Mouse (Mus musculus): ENCODE data around the gene Zfp64. TPM values are rescaled to one million over a fixed set of nuclear protein-coding genes. Genes with fewer than 3 reads are reported as not detected.

Gene Zfp64
- total RNA-seq, 2 experiments from 2014 or later, result 11.7 to 12.1 TPM

DNA sequence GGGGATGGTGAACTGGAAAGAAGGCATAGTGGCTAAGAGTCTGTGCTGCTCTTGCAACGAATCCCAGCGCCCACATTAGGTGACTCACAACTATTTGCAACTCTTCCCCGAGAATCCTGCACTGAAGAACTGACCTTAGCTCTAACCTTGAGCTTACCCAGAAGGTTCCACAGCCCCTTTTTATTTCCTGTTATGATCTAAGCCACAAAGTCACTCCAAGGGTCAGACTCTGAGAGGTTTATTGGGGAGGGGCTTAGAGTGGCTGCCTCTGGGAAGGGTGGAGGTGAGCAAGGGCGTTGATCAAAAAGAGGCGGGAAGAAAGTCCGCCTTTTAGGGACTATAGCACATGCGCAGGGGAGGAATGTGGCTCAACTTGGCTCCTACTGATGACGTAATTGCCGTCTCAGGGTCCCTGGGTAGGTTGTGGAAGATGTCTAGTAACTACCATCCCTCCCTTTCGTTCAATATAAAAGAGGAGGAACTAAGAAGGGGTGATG lies 511 bp upstream of the Zfp64 start:
- DNase-seq, result peak in 1 of 2 experiments; percentile 15
- intact Hi-C loops (cut with DNase I), result no loop called here

DNA sequence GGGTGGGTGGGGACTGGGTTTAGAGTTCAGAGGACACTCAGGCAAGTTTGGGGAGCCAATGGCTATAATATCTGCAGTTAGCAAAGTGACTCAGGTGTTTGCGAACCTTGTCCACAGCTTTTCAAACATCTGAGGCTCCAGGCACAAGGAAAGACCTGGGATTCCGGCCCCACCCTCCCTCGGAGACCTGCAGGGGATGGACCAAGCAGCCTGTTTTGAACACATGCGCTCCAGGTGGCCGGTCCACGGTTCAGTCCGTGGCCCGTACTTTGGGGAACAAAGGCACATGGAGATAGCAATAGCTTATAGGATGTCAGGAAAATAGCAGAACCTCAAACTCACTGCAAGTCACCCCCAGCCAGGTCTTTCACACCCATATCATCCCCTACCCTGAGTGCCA lies 1.0 kb downstream of the Zfp64 start:
- intact Hi-C loops (cut with DNase I), result no loop called here
- no peak for DNase-seq

DNA sequence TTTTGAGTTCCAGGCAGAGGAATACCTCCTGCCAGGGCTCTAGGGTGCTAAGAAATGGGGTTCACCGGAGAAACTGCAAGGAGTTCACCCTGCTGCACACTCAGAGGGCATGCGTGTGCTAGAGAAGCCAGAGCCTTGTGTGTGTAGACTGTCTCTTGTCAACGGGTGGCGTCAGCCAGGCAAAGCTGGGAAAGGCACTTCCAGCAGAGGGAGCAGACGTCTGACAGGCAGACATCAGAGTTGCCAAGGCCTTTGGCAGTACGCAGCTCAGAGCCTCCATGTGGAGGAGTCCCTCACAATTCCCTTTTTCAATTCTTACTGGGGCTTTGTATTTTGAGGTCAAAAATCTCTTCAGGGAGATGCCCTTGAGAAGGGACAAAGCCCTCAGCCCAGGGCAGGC lies 6.9 kb downstream of the Zfp64 start:
- intact Hi-C loops (cut with DNase I), result no loop called here
- no peak for DNase-seq

DNA sequence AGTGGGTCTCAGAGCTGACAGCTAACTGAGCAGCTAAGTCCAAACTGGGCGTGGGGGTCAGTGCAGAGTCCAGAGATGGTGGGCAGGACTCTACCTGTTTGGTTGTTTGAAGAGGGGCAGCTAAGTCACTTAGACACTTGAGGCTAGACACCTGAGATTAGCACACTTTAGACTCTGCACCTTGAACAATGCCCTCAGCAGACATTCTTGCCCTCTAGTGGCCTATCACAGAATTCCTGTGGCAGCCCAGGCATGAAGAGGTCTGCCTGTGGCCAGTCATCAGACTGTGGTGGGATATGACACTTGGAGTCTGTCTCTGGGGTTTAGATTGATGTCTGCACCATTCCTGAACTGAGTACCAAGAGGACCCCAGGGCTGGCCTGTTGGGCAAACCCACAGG lies 7.7 kb downstream of the Zfp64 start:
- intact Hi-C loops (cut with DNase I), result no loop called here
- no peak for DNase-seq

DNA sequence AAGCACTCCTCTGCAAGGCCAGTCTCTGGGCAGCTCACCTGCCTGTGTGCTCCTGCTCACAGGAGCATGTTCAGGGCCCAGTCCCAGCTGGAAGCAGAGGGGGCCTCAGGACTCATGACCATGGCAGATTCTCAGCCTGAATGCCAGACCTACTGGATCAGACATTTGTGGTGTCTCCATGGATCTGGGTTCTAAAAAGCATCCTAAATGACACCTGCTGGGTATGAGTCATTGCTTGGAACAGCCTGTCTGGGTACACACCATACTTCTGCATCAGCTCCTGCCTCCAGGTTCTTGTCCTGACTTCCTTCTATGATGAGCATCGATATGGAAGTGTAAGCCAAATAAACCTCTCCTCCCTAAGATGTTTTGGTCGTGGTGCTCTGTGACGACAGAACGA lies 11.4 kb downstream of the Zfp64 start:
- no peak for DNase-seq
- intact Hi-C loops (cut with DNase I), result no loop called here

DNA sequence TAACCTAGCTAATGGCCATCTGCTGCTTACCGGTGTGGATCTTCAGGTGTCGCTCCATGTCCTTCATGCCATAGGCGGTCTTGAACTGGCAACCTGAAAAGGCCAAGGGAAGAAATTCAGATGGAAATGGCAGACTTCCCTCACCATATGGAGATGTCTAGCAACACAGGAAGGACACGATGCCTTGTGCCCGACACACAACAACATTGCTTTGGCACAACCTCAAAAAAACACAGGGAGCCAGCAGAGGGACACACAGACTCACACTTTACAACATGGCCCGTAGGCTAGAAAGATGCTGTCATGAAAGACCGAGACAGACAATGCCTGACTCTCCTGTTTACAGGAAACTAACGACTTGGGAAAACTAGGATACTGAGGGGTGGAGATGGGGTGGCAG lies 15.4 kb downstream of the Zfp64 start:
- intact Hi-C loops (cut with DNase I), result no loop called here
- no peak for DNase-seq

DNA sequence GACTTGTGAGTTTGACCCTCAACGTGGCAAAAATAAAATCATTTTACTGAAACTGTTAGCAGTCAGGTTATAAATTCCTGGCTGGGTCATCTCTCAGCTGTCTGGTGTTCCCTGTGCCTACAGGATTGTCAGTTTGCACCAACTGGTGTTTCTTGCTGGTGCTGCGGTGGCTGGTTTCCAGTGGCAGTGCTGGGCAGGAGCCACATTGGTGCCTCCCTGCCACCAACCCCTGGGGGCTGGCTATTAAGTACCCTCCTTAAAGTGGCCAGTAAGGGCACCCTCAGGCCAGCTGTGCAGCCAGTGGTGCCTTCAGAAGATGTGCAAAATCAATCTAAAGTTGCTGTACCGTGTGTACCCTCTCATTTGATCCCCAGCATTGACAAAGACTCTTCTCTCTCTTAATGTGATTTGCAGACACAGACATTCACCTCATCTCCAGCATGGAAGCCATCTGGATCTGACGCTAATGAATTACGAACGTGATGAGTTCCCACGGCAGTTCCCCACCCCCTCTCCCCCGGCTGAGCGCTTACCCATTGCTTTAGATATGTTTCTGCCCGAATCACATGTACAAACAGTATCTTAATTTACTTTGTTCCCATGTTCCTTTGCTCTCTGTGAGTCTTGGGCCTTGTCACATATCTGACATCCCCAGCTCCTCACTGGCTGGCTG lies 16.0 kb downstream of the Zfp64 start:
- intact Hi-C loops (cut with DNase I), result no loop called here
- no peak for DNase-seq

DNA sequence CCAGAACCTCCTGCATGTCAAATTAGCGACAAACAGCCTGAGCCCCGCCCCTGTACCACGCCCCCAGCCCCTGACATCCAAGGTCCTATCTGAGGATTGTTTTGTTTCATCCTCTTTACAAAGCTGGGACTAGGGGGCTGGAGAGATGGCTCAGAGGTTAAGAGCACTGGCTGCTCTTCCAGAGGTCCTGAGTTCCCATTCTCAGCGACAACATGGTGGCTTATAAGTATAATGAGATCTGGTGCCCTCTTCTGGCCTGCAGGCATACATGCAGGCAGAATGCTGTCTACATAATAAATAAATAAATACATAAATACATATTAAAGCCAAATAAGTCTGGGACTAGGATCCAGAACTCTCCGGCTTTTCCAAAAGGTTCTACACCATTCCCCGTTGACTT lies 18.5 kb downstream of the Zfp64 start:
- no peak for DNase-seq
- intact Hi-C loops (cut with DNase I), result no loop called here

DNA sequence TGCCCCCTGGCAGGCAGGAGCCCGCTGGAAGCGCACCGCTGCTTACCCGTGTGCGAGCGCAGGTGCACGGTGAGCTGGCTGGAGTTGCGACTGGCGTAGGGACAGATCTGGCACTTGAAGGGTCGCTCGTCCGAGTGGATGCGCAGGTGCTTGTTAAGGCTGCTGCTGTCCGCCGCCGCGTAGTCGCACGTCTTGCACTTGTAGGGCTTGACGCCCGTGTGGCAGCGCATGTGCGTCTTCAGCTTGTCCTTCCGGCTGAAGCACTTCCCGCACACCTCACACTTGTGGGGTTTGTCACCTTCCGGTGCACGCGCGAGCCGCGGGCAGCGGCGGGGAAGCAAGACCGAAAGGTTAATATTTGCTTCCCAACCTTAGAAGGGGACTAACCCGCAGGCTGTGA lies 20.2 kb downstream of the Zfp64 start:
- DNase-seq, result no peak
- intact Hi-C loops (cut with DNase I), result no loop called here

DNA sequence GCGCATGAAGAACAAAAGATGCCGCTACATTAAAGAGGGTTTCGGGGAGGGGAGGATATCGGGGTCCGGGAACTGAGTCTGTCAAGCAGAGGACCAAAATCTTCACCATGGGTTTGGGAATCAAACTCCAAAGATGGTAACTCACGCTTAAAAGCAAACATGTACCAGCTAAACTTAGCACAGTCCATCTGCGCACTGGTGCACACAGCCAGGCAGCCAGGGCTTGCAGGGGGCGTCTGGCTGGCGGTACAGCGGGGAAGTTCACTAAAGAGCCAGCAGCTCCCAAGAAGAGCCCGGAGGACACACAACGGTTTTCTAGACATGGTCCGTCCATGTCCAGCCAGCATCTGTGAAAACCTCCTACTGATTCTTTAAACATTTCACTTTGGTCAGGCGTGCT lies 23.7 kb downstream of the Zfp64 start:
- intact Hi-C loops (cut with DNase I), result no loop called here
- no peak for DNase-seq

DNA sequence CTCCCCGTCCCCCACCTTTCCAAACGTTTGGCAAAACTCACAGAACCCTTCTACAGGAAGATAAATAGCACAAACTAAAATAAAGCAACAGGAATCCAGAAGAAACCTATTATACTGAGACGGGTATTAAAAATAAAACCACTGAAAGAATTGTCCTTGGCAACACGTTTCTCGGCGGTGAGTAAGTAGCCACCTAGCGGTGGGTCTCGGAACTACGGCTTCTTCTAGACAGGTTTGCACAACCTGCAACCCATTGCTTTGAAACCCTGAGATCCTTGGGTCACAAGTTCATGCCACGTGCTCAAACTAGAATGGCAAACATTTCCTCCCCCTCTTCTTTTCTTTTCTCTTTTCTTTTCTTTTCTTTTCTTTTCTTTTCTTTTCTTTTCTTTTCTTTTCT lies 25.7 kb downstream of the Zfp64 start:
- intact Hi-C loops (cut with DNase I), result no loop called here
- DNase-seq, result peak; percentile 57 to 73

DNA sequence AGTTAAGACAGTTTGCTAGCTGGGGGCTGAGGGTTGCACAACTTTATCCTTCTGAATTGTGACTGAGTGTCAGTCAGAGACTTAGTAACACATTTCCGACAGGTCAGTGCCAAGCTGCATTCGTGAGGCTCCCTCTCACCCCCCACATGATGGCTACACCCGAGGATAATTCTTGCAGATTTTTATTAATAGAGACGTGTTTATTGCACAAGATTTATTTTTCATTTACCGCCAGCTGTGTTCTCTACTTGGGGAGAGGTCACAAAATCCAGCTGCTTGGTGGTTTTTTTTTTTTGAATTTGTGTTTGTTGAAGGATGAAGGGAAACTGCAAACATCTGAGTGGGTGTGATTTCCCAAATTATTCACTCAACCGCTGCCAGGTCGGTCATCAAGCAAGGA lies 28.0 kb downstream of the Zfp64 start:
- no peak for DNase-seq
- intact Hi-C loops (cut with DNase I), result no loop called here

DNA sequence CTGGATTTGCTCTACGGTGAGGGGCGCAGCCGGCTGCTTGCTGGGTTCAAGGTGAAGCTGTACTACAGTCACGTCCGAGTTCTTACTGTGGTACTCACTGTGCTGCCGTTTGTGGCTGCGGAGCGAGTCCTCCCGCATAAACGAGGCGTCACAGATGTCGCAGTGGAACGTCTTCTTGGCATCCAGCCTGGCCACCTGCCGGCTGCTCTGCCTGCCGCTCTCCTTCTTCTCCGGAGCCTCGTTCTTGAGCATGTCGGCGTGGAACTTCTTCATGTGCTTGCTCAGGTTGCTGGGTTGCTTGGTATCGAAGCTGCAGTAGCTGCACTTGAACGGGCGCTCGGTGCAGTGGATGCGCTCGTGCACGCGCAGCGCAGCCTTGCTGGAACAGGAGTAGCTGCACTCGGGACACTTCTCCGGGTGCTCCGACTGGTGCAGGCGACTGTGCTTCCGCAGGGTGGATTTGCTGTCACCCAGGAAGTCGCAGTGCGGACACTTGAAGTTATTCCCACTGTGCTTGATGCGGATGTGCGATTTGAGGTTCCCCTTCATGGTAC lies 29.1 kb downstream of the Zfp64 start:
- intact Hi-C loops (cut with DNase I), result no loop called here
- no peak for DNase-seq

DNA sequence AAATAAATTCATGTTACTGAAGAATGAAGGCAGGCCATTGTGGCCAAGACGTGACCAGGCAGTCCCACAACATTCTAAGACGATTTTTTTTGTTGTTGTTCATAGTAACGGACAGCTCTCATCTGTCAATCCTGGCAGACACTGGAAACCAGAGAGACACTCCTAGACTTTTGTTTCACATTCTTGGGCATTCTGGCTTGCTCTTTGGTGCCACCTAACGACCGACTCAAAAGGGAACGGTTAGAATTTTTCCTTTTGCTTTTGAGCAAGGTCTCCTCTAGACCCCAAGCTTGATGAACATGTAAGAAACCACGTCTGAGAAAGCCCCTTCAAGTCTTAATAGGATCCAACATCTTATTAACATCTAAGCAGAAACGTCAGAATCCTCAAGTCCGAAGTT lies 31.7 kb downstream of the Zfp64 start:
- intact Hi-C loops (cut with DNase I), result no loop called here
- peak; percentile 58 to 72 for DNase-seq

DNA sequence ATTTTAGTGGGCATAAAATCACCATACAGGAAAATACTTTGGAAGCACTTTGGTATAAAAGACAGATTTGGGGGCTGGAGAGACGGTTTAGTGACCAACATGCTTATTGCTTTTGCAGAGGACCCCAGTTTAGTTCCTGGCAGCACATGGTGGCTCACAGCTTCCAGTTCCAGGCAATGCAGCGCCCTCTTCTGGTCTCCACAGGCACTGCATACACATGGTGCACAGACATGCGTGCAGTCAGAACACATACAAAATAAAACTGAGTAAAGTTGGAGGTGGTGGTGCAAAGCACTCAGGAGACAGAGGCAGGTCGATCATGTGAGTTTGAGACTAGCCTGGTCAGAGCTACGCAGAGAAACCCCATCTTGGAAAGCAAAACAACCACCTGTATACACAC lies 32.9 kb downstream of the Zfp64 start:
- DNase-seq, result no peak
- intact Hi-C loops (cut with DNase I), result no loop called here

DNA sequence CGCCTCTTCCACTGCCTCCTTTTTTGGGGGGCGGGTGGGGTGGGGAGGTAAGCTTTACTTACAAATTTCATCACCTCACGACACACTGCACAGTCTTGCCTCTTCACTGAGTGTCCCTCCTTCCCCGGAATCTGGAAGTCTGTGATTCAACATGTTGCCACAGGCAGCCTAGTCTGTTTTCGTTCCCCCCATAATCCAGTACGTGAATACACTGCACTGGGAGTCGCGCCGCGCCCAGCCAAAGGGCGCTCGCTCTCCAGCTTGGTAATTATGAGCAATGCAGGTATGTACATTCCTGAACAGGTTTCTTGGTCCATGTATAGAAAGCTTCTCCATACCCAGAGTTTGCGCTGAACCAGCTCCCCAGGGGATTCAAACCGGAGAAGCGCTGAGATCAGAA lies 35.4 kb downstream of the Zfp64 start:
- intact Hi-C loops (cut with DNase I), result no loop called here
- no peak for DNase-seq

DNA sequence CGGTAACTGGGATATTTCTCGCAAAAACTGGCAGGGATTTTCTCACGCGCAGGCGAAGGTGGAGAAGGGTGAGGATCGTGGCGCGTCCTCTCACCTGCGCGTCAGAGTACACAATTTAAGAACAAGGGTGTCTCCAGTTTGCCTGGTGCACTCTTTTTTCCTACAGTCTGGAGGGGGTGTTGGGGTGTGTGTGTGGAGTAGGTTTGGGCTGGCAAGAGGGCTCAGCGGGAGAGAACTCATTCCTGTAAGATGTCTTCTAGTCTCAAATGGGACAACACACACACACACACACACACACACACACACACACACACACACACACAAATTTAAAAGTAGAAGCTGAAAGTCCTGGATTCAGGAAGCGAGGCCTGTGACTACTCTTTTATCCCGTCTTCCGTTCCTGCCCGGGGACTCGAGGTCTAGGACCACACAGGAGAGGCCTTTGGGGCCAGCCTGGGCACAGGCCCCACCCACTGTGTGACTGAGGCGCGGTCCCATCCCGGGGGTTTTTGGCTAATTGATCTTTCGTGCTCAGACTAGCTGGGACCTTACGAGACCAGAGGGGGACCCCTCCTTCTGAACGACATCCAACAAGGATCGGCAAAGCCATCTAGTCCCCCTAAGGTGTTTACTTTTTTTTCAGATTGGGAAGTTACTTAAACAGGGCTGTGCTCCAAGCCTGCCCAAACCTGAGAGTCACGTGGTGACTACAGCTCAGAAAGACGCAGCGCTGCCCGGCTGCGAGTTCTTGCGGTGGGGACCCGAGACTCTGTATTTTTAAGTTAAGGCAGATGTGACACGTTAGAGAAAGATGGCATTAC lies 42.3 kb downstream of the Zfp64 start:
- DNase-seq, result no peak
- intact Hi-C loops (cut with DNase I), result no loop called here

DNA sequence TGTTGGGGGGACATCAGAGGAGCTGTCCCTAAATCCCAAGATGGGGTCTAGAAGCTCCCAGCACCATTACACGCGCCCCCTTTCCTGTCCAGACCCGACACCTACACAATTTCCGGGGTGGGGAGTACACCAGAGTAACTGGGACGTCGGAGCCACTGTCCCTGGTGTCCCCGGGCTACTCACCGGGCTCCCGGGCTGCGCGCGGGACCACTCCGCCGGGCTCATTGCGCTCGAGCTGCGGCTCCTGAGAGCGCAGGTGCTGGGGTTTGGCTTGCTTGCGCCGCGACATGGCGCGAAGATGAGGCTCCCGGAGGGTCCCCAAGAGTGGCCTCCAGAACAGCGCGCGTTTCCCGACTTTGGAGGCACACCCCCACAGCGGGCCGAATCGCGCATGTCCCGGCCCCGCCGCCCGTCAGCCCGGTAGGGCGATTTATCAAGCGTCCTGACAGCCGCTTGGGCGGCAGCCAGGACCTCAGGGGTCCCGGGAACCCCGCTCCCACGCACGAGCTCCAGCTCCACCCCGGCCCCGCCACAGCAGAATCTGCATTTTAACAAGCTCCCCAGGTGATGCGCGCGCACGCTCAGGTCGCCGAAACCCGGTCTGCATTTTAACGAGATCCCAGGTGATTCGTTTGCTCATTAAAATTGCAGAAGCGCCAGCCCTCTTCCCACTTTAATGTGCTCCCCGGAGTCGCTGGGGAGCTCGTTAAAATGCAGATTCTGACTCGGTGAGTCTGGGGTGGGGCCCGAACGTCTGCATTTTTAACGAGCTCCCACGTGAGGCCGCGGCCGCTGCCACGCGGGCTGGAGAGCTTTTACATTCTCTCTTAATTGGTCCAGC lies 43.1 kb downstream of the Zfp64 start:
- intact Hi-C loops (cut with DNase I), result no loop called here
- no peak for DNase-seq

DNA sequence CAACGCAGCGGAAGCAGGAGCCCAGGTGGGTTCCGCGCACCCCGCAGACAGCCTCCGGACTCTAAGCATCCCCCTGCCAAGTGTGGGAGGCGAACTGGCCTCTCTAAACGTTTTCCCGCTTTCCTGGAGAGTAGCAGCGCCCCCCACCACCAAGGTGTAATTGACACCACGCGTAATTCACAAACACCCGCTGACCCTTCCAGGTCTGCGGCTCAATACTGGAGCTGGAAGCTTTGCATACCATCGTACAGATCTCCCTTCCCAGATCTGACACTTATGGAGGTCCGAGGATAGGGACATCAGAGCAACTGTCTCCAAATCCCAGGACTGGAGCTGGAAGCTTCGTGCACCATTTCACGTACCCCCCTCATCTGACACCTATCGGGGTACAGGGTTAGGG lies 43.9 kb downstream of the Zfp64 start:
- no peak for DNase-seq
- intact Hi-C loops (cut with DNase I), result no loop called here

DNA sequence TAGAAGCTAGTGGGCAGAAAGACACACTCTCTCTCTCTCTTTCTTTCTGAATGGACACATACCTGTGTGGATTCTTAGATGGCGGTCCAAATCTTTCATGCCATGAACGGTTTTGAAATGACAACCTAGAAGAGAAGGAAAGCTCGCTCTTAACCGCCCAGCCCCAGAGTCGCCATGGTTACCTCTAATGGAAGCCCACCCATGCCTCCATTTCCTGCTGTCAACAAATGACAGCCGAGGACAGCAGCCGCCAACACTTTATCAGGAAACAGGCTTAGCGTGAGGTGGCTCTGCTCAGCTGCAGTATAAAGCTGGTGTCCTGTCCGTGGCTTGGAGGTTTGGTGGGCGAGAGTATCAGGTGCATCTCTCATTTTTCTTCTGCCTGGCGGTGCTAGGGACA lies 49.4 kb downstream of the Zfp64 start:
- intact Hi-C loops (cut with DNase I), result no loop called here
- DNase-seq, result no peak

DNA sequence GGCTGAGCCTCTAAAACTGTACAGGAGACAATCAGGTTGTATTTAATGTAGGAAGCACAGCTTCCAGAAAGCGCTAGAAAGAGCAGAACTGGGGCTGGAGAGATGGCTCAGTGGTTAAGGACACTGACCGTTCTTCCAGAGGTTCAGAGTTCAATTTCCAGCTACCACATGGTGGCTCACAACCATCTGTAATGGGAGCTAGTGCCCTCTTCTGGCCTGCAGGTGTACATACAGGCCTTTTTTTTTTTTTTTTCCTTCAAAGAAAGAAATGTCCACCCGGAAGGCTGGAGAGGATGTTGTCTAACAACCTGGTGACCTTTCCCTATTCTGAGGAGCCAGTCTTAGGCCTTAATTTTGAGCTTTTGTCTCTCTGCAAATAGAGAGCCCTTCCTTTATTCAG lies 50.5 kb downstream of the Zfp64 start:
- intact Hi-C loops (cut with DNase I), result no loop called here

More for the DNA sequence above, 50.5 kb downstream of the Zfp64 start:
- DNase-seq, result no peak

Data from heart, postnatal 10 days (tissue).